Mouse (Mus musculus): ENCODE data around the gene Zc3h7b.
"Not testable (repeated sequence)": the region's sequence is repeated elsewhere in the genome, so short reads cannot be mapped to it uniquely, and the experiment has no call there.

Gene Zc3h7b

GRCm38 (mm10) chr15:81739296-81739695 is 5.6 kb upstream of the Zc3h7b start:
- DNase-seq (ENCODE audit: low spot score in 2 of 2) = no peak

- DNase-seq (ENCODE audit: low spot score in 2 of 2) = no peak
Observed at GRCm38 (mm10) chr15:81739924-81740323, 4.9 kb upstream of the Zc3h7b start.

- not testable (repeated sequence) for DNase-seq (ENCODE audit: low spot score in 2 of 2)
Observed at GRCm38 (mm10) chr15:81742368-81742767, 2.5 kb upstream of the Zc3h7b start.

- peak; percentile 38 to 61 for DNase-seq (ENCODE audit: low spot score in 2 of 2)
Observed at GRCm38 (mm10) chr15:81745601-81746114, 801 bp downstream of the Zc3h7b start.

GRCm38 (mm10) chr15:81749742-81750141 is 4.9 kb downstream of the Zc3h7b start:
- no peak for DNase-seq (ENCODE audit: low spot score in 2 of 2)

GRCm38 (mm10) chr15:81753669-81754068 is 8.8 kb downstream of the Zc3h7b start:
- no peak for DNase-seq (ENCODE audit: low spot score in 2 of 2)

GRCm38 (mm10) chr15:81758701-81759100 is 13.8 kb downstream of the Zc3h7b start:
- no peak for DNase-seq (ENCODE audit: low spot score in 2 of 2)

- DNase-seq (ENCODE audit: low spot score in 2 of 2) = no peak
Observed at GRCm38 (mm10) chr15:81759542-81759941, 14.7 kb downstream of the Zc3h7b start.

- DNase-seq (ENCODE audit: low spot score in 2 of 2) = no peak
Observed at GRCm38 (mm10) chr15:81760361-81761079, 15.7 kb downstream of the Zc3h7b start.

GRCm38 (mm10) chr15:81761381-81761780 is 16.5 kb downstream of the Zc3h7b start:
- no peak for DNase-seq (ENCODE audit: low spot score in 2 of 2)

- DNase-seq (ENCODE audit: low spot score in 2 of 2) = no peak
Observed at GRCm38 (mm10) chr15:81761959-81762358, 17.1 kb downstream of the Zc3h7b start.

GRCm38 (mm10) chr15:81764573-81764972 is 19.7 kb downstream of the Zc3h7b start:
- DNase-seq (ENCODE audit: low spot score in 2 of 2) = no peak

GRCm38 (mm10) chr15:81765651-81766050 is 20.8 kb downstream of the Zc3h7b start:
- no peak for DNase-seq (ENCODE audit: low spot score in 2 of 2)

GRCm38 (mm10) chr15:81766439-81766838 is 21.6 kb downstream of the Zc3h7b start:
- no peak for DNase-seq (ENCODE audit: low spot score in 2 of 2)

- no peak for DNase-seq (ENCODE audit: low spot score in 2 of 2)
Observed at GRCm38 (mm10) chr15:81769037-81769436, 24.2 kb downstream of the Zc3h7b start.

GRCm38 (mm10) chr15:81772431-81773120 is 27.7 kb downstream of the Zc3h7b start:
- no peak for DNase-seq (ENCODE audit: low spot score in 2 of 2)

GRCm38 (mm10) chr15:81774505-81775171 is 29.8 kb downstream of the Zc3h7b start:
- no peak for DNase-seq (ENCODE audit: low spot score in 2 of 2)

- no peak for DNase-seq (ENCODE audit: low spot score in 2 of 2)
Observed at GRCm38 (mm10) chr15:81776631-81777422, 32.0 kb downstream of the Zc3h7b start.

- DNase-seq (ENCODE audit: low spot score in 2 of 2) = no peak
Observed at GRCm38 (mm10) chr15:81781816-81782215, 37.0 kb downstream of the Zc3h7b start.

GRCm38 (mm10) chr15:81784762-81785161 is 39.9 kb downstream of the Zc3h7b start:
- DNase-seq (ENCODE audit: low spot score in 2 of 2) = no peak

- no peak for DNase-seq (ENCODE audit: low spot score in 2 of 2)
Observed at GRCm38 (mm10) chr15:81785701-81786100, 40.8 kb downstream of the Zc3h7b start.

- no peak for DNase-seq (ENCODE audit: low spot score in 2 of 2)
Observed at GRCm38 (mm10) chr15:81787525-81787924, 42.7 kb downstream of the Zc3h7b start.

All from frontal cortex, postnatal 14 days (tissue).